Mouse (Mus musculus) heart, postnatal 0 days (tissue): ENCODE data around the gene 6430548M08Rik.

ENCODE experiments used
- CTCF ChIP-seq: IDR thresholded peaks from 2 replicates; pipeline ENCODE4 v1.5.1; 2016; ENCODE audit warnings: antibody characterized with exemption, control low read depth, low read depth
- EP300 ChIP-seq: IDR thresholded peaks from 2 replicates; pipeline ENCODE4 v1.6.1; 2016; ENCODE audit warnings: antibody characterized with exemption, low read depth

- no peak for TF ChIP-seq CTCF
- no peak for TF ChIP-seq EP300
Observed at GRCm38 (mm10) chr8:120205916-120206315, 92.0 kb downstream of the 6430548M08Rik start.
